Mouse (Mus musculus) Muller cell, postnatal 12 days (primary cell): ENCODE data around the gene 2310033P09Rik.
A peak's percentile ranks its signal among the peaks of the same experiment; 100 is the strongest.

Experiments used
- DNase-seq: peaks from one replicate; pipeline ENCODE4 v3.0.0-alpha.2; 2015; ENCODE audit errors: inconsistent ontology term

The 2310033P09Rik gene

DNA sequence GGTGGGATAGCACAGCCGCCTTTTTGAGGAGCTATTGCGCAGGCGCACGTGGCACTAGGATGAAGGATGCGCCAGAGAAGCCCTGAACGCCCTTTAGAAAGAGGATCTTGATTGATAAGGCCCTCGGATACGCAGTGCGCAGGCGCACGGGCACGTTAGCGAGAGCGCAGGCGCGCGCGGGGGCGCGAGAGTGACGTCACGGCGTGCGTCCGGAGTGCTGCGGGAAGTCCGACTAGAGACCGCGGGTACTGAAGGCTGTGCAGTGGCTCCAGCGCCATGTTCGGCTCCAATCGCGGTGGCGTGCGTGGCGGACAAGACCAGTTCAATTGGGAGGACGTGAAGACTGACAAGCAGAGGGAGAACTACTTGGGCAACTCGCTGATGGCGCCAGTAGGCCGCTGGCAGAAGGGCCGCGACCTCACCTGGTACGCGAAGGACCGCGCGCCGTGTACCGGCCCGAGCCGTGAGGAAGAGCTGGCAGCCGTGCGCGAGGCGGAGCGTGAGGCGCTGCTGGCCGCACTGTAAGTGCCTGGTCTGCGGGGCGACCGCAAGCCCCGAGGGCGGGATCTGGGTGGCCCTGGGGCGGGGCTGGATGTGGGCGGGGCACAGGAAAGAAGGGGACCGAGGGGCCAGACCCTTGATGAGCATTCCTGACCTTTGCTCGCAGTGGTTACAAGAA is at the start of gene 2310033P09Rik:
2310033P09Rik (plus strand) TSS at position 169 of the 679 bp plus-strand sequence.
- peak; percentile 97 for DNase-seq

DNA sequence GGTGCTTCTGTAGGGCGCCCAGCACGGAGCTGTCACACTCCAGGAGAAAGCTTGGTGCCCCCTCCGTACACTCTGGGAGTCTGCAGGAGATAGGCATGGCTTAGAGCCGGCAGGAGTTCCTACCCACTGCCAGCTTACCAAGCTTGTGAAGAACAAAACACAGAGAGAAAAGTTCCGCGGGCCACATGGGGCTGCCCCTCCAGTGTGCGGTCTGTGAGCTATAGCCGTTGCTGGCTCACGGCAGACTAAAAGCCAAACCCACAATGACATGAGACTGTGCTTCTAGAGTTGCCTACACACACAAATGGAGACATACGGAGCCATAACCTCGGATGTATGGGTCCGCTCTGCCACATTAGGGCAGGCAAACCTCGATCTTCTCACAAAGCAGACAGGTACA is 49.0 kb upstream of the 2310033P09Rik start:
- DNase-seq = no peak

DNA sequence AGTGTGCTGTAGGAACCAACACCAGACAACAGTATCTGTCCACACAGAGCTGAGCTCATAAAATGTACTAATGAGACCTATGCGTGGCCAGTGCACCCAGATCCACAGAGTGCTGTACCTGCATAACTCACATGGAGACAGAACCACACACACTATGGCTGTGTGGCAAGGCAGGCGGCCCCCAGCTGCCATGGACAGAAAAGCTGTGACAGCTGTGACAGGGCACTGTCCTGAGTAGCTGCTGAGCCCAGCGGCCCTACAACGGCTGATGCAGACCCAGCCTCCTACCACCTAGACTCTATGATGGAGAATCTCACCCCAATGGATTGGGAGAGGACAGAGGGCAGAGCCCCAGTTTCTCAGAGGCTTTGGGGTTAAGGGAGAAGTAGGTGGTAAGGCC is 48.6 kb upstream of the 2310033P09Rik start:
- DNase-seq = no peak

DNA sequence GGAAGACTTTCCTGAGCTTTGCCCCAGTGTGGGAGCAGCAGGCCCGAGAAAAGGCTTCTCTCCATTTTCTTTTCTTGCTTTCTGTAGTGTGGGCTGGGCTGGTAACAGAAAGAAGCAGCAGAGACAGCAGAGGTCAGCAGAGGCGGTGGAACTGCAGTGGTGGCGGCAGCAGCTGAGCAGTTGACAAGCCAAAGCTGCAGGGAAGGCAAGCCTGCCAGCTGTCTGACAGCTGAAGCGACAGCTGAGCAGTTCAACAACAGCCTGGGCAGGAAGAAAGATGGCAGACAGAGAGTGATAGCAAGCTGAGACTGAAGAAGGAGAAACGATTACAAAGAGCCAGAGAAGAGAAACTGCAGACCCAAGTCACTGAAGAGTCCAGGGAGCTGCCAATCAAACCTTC is 46.7 kb upstream of the 2310033P09Rik start:
- no peak for DNase-seq

DNA sequence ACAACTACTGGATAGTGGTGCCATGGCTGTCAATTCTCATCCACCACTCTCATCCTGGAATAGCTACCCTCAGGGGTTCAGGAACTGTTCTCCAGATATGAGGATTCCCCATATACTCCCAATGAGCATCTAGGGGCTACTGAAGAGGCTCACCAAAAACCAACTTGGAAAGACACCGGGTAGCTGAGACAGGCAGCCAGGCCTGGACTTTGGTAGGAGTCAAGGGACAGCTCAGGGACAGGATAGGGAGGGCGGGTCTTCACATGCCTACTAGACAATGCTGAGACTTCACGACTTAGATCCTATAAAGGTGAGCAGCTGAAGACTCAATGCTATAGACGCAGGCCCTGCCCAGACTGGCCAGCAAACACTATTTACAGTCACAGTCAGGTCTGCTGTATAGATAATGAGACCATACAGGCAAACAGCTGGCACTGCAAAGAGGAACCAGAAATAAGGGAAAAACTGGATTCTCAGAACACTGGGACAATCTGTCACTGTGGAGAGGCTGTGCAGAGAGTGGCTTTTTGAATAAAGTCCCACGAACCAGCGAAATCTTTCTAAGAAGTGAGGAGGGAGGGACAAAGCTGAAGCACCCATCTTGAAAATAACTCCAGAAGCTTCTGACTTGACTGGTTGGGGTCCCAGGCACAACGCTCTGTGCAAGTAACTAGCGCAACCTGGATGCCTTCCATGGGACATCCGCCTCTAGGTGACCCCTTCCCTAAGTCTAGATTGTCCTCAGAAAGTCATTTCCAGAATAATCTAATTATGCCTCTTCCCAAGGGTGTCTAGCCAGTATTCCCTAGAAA is 45.5 kb upstream of the 2310033P09Rik start:
- DNase-seq = no peak

DNA sequence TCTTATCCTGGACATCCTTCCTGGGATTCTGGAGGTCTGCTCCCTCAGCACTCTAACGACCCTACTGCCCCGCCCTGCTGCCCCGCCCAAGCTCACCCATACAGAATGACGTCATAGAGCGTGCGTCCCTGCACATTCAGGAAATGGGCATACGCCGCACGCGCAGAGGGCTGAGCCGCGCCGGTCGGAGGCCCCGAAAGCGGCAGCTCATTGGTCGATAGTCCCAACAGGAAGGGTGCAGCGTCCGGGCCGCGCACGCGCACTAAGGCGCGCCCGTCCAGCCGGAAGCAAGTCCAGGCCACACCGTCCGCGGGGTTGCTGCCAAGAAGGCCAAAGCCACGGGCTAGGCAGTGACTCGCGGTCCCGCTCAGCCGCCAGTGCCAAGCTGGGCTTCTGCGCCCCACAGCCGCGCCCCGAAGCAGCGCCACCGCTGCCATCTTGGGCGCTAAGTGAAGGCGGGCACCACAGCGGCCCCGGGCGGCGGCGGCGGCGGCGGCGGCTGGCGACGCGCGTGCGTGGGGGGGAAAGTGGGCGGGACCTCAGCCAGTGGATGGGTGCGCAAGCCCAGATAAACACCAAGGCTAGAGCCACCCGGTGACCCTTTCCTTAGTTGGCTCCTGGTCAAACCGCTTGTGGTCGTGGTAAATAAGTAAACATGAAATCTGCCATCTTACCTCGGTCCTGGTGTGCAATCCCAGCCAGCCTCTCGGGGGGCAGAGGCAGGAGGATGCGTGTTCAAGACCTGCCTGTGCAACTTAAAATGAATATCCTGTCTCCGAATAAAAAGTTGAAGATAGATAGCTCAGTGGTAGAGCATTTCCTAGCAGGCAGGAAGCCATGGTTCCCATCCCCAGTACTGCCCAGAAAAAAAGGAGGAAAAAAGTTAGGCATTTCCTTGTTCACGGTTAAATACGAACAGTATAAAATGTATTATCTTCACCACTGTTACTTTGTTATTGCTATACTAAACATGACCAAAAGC is 44.6 kb upstream of the 2310033P09Rik start, which contains the start of gene Iba57:
Iba57 (minus strand) TSS at position 485 of the 982 bp plus-strand sequence.
- peak; percentile 99 for DNase-seq

DNA sequence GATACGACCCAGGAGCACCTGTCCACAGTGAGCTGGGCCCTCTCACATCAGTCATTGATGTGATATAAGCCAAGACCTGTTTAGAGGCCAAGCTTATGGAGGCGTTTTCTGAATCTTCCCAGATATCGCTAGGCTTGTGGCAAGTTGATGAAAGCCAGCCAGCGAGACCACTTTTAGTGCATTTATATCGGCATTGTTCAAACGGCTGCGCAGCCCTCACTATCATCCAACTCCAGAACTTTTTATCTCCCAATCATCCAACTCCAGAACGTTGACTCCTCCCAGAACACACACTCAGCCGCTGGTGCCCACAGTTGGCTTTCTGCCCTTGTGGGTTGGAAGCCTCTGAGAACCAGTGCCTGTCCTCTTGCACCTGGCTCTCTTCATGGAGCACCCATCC is 43.7 kb upstream of the 2310033P09Rik start:
- DNase-seq = no peak

DNA sequence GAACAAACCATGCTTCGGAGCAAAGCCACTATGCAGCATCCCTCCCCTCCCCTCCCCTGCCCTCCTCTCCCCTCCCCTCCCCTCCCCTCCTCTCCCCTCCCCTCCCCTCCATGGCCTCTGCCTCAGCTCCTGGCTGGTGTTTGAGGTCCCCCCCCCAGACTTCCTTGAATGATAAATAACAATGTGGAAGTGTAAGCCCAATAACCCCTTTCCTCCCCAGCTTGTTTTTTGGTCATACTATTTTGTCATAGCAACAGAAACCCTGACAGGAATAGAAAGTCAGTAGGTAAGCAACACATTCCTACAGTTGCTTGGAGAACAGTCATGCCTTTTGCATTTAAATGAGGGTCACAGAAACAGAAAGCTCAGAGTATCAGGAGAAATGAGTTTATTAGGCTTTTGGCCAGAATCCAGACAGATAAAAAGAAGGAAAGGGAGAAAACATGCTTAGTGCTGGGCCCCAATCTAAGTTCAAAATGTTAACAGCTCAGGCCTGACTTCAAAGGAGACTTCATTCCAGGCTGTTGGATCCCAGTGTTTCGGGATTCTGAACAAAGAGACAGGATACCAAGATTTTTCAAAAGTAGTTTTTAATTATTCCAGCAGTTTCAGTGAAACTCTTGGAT is 42.4 kb upstream of the 2310033P09Rik start:
- peak; percentile 43 for DNase-seq

DNA sequence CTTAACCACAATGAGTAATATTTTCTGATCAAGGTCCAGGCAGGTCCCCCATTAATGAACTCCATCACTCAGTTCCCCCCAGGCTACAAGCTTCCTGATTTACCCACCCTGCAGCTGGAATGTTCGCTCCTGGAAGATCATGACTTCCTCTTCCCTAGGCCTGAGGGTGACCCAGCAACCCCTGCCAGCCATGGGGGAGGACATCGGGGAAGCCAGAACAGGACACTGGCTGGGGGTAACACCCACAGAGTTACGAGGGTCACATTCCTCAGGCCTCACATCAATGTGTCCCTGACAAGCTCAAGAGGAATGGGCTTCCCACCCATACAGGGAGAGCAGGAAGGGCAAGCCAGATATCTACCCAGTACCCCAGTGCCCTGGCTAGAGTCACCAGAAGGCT is 38.3 kb upstream of the 2310033P09Rik start:
- DNase-seq = no peak

DNA sequence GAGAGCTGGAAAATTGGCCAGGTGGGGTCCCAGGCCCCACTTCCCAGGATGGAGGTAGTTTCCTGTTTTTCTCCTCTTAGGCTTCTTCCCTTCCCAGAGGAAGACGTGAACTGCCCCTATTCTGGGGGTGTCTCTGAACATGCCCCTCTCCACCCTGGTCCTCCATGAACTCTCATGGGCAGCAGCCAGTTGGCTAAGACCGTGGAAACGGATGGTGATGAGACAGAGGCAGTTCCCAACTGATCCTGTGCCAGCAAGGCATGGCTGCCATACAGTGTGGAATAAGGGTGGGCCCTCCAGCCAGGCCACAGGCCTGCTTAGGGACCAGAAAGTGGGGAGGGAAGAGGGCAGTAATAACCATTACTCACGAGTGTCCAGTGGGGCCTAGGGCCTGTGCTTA is 37.6 kb upstream of the 2310033P09Rik start:
- no peak for DNase-seq

DNA sequence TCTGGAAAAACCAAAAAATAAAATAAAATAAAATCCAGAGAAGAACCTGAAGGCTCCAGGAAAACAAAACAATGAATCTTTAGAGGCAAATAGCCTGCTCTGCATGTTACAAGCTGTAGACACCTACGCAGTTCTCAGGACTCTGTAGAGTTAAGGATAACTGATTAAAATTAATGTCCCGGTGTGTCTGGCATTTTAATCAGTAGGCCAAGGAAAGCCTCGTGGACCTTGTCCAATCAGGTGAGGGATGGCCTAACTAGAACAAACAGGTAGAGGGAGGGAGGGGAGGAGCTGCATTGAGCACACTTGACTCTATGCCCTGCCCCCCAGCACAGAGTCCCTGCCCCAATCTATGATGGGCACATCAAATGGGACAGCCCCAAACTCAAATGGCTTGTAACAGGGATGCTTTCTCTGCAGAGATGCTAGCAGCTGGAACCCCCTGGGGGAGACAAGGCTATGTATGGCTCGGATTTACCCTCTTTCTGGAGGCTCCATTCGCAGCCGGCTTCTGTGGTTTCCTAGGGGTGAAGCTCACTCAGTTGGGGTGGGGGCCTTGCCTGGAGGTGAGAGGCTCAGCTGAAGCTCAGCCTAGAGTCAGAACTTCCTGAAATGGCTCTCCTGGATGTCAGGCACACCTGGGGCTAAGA is 33.8 kb upstream of the 2310033P09Rik start:
- DNase-seq = no peak

DNA sequence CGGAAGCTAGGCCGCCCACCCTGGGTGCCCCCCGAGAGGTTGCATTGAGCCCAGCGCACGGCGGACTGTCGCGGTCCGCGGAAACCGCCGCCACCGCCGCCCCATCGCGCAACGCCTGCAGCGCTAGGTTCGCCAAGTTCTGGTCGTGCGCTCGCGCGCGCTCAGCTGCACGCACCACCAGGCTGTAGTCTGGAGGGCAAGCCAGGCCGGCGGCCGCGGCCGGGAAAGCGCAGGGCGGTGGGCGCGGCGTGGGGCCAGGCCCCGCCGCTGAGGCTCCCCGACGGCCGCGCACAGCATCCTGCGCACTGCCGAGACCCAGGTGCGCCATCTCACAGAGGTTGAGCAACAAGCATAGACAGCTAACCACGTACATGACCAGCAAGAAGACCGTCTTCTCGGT is 31.6 kb upstream of the 2310033P09Rik start:
- DNase-seq = no peak

DNA sequence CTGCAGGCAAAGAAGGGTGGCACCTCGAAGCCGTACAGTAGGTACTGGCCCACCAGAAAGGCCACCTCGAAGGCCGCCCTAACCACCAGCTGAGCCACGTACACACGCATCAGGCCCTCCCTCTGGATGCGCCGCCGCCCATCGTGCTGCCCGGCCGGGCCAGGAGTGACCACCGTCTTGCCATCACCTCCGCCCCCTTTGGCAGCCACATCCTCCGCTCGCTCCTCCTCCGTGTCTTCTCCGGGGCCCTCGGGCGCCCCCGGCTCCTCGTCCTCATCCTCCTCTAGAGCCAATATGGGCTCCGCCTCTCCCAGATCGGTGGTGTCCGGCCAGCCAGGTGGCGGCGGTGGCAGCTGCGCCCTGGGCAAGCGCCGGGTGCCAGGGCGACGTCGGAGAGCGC is 31.2 kb upstream of the 2310033P09Rik start:
- DNase-seq = no peak

DNA sequence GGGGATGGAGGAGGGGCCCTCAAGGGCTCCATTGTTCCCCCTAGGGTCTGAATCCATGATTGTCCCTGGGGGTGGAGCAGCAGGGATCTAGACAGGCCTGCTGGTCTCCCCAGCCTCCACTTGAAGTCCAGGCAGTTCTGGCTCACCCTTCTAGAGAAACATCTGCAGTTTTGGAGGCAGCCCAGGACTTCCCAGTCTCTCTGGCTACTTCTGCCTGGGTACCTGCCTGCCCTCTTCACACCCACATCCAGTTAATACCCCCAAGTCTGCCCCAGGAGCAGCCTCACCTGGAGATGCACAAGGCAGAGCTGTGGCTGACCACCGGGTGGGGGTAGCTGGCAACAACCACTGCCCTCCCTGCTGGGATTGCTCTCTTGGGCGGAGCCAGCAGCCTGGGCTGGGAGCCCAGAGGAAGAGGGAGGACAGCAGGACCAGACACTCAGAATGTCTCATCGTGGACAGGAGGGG is 25.2 kb upstream of the 2310033P09Rik start, which contains the start of gene Gjc2:
Gjc2 (minus strand) TSS at position 350 of the 468 bp plus-strand sequence.
- DNase-seq = peak; percentile 83

DNA sequence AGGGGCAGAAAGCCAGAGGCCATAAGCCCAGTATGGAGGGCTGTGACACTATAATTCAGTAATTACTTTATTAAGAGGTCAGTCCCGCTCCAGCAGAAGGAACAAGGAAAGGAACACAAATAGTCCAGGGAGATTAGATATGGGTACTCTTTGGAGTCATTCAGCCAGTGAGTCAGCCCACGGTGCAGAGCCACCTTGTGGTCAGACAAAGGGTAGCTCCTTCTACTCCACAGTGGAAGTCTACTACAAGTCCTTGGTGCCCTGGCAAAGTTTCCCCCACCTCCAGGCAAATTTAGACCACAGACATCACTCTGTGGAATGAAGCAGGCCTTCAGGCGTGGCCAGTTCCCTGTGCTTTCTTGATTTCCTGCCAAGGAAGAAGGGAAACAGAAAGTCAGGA is 24.3 kb upstream of the 2310033P09Rik start:
- DNase-seq = peak; percentile 66

DNA sequence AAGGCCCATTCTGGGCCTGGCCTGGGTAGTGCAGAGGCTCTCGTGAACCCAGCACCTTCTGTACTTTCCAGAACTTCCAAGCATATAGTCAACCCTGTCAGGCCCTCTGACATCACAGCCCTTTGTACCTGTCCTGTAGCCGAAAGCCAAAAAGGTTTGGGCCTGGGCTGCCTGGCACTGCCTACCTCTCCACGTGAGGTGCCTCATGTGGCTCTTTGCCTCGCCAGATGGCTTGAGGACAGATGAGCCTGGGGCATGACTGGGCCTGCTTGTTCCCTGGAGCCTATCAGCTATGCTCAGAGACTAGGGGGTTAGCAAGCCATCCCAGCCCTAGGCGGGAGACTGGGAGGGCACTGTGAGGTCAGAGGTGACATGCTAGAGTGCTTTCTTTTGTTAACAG is 22.6 kb upstream of the 2310033P09Rik start:
- DNase-seq = no peak

DNA sequence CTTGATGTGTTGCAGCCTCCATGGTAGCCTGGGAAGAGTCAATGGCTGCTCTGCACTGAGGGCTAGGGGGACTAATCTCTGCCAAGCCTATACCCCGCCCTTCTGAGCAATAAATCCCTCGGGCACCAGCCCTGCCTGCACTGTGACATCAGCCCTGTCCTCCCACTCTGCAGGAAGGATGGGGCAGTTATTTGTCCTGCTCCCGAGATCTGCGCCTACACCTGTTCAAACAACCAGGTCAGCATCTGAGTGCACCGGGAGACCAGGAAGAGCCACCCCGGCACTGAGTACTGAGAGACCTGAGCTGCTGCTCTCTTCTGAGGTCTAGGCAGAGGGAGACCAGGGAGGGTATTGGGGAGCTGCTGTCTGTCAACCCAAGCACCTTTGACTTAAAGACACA is 20.4 kb upstream of the 2310033P09Rik start:
- DNase-seq = no peak

DNA sequence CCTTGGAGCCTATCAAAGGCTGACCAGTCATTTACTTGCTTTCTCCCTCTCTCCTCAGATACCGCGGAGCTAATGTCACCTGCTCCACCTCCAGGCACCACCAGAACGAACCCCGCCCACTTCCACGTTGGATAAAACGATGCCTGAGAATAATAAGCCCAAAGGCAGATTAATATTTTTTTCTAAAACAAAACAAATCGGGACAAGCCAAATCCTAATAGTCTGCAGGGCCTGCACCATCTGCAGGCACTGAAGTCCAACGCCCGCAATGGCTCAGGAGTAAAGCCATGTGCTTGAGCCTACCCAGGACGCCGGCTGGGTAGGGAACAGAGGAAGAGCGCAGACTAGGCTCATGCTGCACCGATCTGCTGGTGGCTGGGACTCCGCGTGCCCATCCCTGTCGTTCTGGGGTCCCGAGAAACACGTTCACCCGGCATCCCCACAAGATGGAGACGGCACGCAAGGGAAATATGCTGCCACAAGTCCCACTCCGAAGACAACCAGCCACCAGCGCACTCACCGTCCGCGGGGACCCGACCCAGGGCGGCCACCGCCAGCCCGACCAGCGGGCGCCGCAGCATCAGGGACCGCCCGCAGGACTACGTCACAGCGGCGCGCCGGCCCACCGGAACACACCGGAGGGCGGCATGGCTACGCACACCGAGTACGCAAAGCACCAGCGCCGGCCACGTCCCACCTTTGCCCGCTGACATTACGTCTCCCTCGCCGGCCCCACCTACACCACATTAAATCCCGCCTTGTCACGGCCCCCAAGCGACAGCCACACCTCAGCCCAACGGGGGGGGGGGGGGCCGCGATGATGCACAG is 16.7 kb upstream of the 2310033P09Rik start:
- DNase-seq = peak; percentile 92

DNA sequence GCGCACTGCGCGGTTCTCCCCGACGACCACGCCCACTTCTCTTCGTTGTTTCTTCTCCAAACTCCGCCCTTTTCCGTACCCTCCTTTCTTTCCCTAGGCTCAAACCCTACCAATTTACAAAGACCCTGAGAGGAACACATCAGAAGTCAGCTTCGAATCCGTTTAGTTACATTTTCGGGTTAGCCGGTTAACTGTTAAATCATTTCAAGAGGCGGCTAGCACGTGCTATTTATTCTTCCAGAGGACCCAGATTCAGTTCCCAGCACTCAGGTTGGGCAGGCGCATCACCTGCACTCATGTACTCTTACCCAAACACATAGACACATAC is 16.1 kb upstream of the 2310033P09Rik start, which contains the start of gene Guk1:
Guk1 (minus strand) TSS at position 154 of the 328 bp plus-strand sequence.
- no peak for DNase-seq

DNA sequence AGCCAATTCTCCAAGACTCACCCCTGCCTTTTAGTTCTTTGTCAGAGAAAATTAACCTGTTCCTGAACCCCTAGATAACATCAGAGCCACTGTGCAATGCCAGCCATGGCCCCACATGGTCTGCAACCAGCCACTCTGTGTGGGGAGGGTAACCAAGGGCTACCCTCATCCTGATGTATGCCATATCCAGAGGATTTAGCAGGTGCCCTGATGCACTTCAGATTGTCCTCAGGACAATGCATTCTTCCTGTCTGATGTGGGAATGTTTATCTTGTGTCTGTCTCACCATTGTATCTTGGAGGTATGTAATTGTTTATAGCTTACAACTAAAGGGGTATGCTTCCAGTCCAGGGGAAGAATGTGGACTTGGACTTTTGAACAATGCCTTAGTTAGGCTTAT is 11.9 kb upstream of the 2310033P09Rik start:
- no peak for DNase-seq
